Mouse (Mus musculus): ENCODE measurements around the gene Gclc. TPM values are rescaled to one million over a fixed set of nuclear protein-coding genes. Genes with fewer than 3 reads are reported as not detected.

Gene Gclc
- total RNA-seq, 2 experiments from 2014 or later = 44.0 to 45.6 TPM

DNA sequence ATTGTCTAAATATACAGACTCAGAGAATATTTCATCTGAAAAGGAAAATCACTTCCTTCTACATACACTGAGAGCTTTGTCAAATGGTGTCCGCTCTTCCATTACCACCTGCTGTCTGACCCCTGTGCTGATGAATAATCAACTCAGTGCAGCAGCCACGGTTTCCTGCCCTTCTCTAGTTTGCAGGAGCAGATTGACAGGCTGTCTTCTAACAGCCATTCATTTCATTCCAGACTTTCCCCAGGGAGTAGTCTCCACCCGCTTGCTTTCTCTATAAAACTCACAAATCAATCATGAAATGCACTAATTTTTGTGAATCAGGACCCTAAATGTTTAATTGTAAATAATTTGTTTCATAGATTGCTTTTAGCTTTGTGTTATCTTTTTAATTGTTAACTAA, 39.5 kb downstream of the Gclc start:
- intact Hi-C loops (cut with DNase I) = no loop called here
- DNase-seq (ENCODE audit: extremely low spot score in 1 of 2, low spot score in 2 of 2) = no peak
- H3K4me3 ChIP-seq = no peak overlapping the region
- TF ChIP-seq CTCF (IDR thresholded peaks at IDR 0.05) = no peak
- H3K27ac ChIP-seq = no peak overlapping the region

DNA sequence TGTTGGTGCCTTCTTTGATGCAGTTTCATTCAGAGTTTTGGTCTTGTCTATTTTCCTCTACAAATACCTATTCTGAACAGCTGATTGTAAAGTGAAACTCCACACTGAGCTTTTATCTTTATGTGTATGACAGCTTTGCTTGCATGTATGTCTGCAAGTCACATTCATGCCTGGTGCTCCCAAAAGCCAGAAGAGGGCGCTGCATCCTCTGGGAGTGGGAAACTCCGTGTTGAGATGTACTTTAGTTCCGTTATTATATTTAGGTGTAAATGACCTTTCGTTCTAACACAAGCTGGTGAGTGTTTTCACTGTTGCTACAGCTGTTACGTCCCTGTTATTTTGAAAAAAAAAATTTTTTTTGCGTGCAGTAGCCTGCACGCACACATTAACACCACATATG, 48.1 kb downstream of the Gclc start:
- no peak overlapping the region for H3K27ac ChIP-seq
- no peak overlapping the region for H3K4me3 ChIP-seq
- intact Hi-C loops (cut with DNase I) = no loop called here
- peak; percentile 66 for TF ChIP-seq CTCF (IDR thresholded peaks at IDR 0.05)
- DNase-seq (ENCODE audit: extremely low spot score in 1 of 2, low spot score in 2 of 2) = peak in 1 of 2 experiments; percentile 20

DNA sequence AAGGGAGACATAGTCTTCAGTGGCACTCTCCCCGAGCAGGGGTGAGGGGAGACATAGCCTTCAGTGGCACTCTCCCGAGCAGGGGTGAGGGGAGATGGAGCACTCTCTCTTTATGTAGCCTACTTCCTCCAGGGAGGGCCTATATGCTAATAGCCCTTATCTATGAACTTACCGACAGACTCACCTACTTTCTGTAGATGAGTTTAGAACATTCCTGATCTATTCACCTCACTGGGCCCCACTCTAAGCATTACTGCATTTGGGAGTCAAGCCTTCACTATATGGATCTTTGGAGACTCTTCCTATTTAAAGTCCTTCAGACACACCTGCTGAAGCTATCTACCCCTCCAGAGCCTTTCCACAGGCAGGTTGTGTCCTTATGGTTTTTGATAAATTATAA, 52.1 kb downstream of the Gclc start:
- DNase-seq (ENCODE audit: extremely low spot score in 1 of 2, low spot score in 2 of 2) = no peak
- peak overlapping the region; percentile 2; the same call in 1 of the 2 replicates for H3K27ac ChIP-seq
- intact Hi-C loops (cut with DNase I) = loop anchor here (1.0 to 5.0 kb wide), 4 partner anchors 106 to 233 kb away; no protein-coding TSS in a partner anchor

DNA sequence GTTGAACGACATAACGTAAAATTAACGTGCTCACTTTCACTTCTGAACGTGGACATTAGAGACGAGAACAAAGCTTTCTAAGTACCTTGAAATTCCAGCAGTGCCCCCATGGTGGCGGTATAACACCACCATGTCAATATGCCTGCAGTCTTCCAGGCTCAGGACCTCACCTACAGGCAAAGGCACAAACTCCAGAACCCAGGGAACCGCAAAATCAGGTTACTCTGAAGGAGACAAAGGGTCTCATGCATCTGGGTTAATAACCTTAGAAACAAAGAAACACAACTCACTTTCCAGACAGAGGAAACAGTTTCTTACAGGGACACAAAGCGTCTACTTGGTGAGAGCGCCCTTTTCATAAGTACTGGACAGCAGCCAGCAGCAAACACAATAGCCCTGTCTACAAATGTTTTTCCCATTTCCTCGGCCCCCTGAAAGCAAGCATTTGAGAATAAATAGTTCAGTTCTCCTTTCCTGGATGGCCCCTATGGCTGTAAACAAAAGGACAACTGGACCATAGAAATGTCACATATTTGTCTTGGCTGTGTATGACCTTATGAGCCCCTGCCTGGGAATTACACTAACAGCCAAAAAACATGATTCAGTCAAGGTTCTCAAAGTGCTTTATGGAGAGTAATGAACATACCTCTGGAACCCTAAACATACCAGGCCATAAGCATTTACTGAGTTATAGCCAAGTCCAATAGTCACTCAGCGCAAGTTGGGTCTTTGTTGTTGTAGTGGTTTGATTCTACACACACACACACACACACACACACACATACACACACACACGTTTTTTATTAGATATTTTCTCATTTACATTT, 52.7 kb downstream of the Gclc start:
- intact Hi-C loops (cut with DNase I) = loop anchor here (1.0 to 5.0 kb wide), 4 partner anchors 105 to 232 kb away; no protein-coding TSS in a partner anchor
- DNase-seq (ENCODE audit: extremely low spot score in 1 of 2, low spot score in 2 of 2) = peak; percentile 81 to 84
- TF ChIP-seq CTCF (IDR thresholded peaks at IDR 0.05) = peak; percentile 97
- no peak overlapping the region; the same call in 1 of the 2 replicates for H3K27ac ChIP-seq
- peak overlapping the region; percentile 26; the same call in 1 of the 2 replicates for H3K4me3 ChIP-seq

More for the DNA sequence above, 52.1 kb downstream of the Gclc start:
- H3K4me3 ChIP-seq = peak overlapping the region; percentile 26; the same call in 1 of the 2 replicates
- no peak for TF ChIP-seq CTCF (IDR thresholded peaks at IDR 0.05)

DNA sequence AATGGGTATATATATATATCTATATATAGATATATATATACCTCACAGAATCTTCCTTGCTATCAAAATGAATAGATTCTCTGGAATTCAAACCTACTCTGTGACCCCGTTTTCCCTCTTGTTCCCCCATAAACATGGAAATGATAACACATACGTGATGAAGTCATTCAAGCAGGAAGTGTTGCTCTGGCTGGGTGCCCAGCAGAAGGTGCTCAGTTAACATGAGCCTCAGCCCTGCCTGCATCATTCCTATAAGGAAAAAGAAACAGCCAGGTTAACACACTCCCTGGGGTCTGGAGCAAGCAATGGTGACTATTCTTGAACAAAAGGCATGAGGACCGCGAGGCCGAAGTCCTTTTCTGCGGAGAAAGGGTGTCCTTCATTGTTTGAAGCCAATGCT, 54.1 kb downstream of the Gclc start:
- DNase-seq (ENCODE audit: extremely low spot score in 1 of 2, low spot score in 2 of 2) = no peak
- Histone ChIP-seq H3K4me3 (no peak overlapping the region), H3K27ac (no peak overlapping the region)
- intact Hi-C loops (cut with DNase I) = loop anchor here (5.0 kb wide), 1 partner anchor 104 kb away; no protein-coding TSS in a partner anchor
- no peak for TF ChIP-seq CTCF (IDR thresholded peaks at IDR 0.05)

DNA sequence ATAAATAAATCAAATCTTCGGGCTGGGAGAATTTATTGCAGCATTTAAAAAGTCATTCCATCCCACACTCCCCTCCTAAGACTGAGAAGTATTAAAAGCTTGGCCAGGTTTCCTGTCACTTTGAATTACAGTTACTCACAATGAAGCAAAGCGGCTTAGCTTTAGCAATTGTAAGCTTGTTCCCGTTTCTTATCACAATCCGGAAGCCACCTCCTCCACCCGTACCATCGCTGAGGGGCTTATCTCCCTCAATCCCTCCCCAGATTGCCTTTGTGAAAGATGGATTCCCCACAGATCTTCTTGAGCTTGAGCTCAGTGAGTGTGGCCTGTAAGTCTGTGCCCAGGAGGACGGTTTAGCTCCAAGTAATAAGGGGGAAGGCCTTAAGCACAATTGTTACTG, 64.5 kb downstream of the Gclc start:
- Histone ChIP-seq H3K27ac (no peak overlapping the region), H3K4me3 (no peak overlapping the region)
- intact Hi-C loops (cut with DNase I) = no loop called here
- DNase-seq (ENCODE audit: extremely low spot score in 1 of 2, low spot score in 2 of 2) = no peak
- no peak for TF ChIP-seq CTCF (IDR thresholded peaks at IDR 0.05)

DNA sequence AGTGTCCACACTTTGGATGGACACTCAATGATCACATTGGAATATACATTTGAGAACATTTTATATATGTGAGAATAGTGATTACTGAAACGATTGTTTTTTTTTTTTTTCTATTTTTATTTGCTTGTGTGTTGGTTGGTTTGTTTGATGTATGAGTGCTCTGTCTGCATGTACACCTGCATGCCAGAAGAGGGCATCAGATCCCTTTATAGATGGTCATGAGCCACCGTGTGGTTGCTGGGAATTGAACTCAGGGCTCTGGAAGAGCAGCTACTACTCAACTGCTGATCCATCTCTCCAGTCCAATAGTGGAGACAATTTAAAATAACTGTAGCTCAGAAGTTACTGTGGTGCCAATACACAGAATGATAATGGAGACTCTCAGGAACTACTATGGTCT, 65.0 kb downstream of the Gclc start:
- peak; percentile 32 for TF ChIP-seq CTCF (IDR thresholded peaks at IDR 0.05)
- no peak overlapping the region for H3K4me3 ChIP-seq
- intact Hi-C loops (cut with DNase I) = no loop called here
- no peak overlapping the region for H3K27ac ChIP-seq
- DNase-seq (ENCODE audit: extremely low spot score in 1 of 2, low spot score in 2 of 2) = no peak

DNA sequence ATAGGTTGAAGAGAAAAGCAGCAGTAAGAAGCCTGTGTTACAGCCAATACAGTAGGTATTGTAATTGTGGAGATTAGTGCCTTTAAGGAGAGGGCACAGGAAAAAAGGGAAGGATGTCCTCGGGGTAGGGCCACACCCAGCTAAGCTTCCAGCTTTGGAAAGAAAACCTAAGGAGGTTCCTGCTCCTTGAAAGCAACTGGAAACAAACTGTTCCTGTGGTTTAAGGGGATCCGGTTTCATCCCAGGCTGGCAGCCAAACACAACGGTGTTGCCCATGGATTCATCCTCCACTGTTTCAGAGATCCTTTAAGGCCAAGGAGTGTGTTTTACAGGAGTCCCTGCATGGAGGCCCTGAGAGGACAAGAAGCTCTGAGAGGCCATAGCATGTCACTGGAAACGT, 66.5 kb downstream of the Gclc start:
- Histone ChIP-seq H3K4me3 (no peak overlapping the region), H3K27ac (no peak overlapping the region)
- intact Hi-C loops (cut with DNase I) = no loop called here
- no peak for DNase-seq (ENCODE audit: extremely low spot score in 1 of 2, low spot score in 2 of 2)
- TF ChIP-seq CTCF (IDR thresholded peaks at IDR 0.05) = no peak

DNA sequence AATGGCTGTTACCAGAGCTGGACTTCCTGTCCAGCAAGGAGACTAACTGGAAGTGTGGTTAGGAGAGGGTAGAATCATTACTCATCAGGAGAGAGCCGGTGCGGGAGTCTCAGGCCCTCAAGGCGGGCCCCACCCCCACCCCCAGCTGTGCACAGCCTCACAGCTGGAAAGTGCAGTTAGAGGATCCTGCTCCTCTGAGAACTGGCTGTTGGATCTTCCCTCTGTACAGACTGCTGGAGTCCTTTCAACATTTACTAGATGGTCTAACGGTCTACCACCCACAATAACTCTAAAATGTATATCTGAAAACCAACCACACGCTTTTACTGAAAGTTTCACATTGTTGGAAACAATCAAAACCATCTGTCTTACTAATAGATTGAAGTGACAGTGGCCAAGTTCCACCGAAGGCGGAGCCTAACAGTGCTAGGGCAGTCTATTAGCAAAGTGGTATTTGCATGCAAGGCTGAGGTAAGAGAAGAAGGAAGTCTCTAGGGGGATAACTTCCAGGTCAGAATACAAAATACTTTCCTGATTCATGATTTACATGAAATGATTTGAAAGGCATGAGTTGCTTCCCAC, 71.1 kb downstream of the Gclc start:
- DNase-seq (ENCODE audit: extremely low spot score in 1 of 2, low spot score in 2 of 2) = no peak
- H3K27ac ChIP-seq = no peak overlapping the region
- intact Hi-C loops (cut with DNase I) = no loop called here

DNA sequence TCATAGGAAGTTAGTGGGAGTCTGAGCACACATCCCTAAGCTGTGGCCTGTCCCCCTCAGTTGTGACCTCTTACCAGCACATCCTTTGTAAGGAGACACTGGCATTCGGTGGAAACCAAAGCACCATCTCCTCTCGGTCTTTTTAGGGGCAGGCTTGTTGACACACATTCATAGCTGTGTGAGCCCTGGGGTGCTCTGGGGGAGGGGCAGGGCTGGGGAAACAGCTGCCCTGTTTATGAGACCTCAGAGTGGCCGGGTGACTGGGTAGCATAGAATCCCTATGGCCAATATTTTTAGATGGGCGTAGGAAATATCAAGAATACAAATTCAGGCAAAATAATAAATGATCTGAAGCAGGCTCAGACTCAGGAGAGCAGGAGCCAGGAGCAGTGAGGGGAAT, 71.9 kb downstream of the Gclc start:
- no peak overlapping the region for H3K4me3 ChIP-seq
- no peak for TF ChIP-seq CTCF (IDR thresholded peaks at IDR 0.05)
- no peak overlapping the region for H3K27ac ChIP-seq
- DNase-seq (ENCODE audit: extremely low spot score in 1 of 2, low spot score in 2 of 2) = no peak
- intact Hi-C loops (cut with DNase I) = no loop called here

More for the DNA sequence above, 71.1 kb downstream of the Gclc start:
- TF ChIP-seq CTCF (IDR thresholded peaks at IDR 0.05) = no peak
- H3K4me3 ChIP-seq = no peak overlapping the region

DNA sequence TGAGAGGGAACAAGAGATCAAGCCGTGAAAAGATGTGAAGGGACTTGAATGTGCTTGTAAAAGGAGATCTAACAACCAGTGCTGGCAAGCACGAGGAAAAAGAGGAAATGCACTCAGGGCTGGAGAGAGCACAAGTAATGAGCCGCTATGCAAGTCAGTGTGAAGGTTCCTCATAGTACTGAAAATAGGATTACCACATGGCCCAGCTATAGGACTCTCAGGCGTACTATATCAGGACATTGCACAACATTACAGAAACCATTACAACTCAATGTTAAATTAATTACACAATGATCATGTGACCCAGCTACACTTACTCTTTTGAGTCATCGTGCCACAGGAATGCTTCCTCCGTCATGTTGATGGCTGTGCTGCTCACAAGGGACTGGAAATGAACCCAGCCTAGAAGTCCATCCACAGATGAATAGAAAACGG, 74.2 kb downstream of the Gclc start:
- TF ChIP-seq CTCF (IDR thresholded peaks at IDR 0.05) = no peak
- DNase-seq (ENCODE audit: extremely low spot score in 1 of 2, low spot score in 2 of 2) = no peak
- intact Hi-C loops (cut with DNase I) = no loop called here
- Histone ChIP-seq H3K27ac (no peak overlapping the region), H3K4me3 (no peak overlapping the region)

DNA sequence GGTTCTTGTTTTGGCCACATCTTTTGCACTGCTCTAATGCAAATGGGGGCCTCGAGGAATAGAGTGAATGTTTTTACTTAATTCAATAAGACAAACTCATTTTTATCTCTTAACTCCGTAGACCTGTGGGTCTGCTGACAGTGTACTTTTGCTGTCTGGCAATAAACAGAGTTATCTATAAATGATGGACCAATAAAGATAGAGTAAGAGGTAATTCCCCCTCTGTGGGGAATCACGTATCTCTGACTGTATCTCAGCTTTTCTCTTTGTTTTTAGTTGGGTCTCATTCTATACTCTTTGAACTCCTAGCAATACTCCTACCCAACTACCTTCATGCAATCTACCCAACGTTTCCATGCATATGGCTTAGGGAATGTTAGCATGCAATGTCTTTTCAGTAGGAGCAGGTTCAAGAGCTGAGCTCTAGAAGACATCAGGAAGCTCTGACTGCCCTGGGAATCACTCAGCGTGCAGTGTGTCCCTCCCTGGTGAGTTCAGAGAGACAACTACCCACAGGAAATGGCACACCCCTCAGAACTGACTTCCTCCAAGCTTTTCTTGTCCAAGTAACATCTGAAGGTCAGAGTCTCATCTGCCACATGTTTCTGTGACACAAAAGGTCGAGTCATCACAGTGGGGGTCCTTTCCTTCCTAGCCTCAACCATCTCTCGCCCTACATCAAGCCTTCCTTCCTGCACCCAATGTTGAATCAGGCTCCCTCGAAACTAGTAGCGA, 80.1 kb downstream of the Gclc start:
- Histone ChIP-seq H3K27ac (no peak overlapping the region), H3K4me3 (no peak overlapping the region)
- no peak for TF ChIP-seq CTCF (IDR thresholded peaks at IDR 0.05)
- intact Hi-C loops (cut with DNase I) = no loop called here
- no peak for DNase-seq (ENCODE audit: extremely low spot score in 1 of 2, low spot score in 2 of 2)

Data from left cerebral cortex, adult 2 months (tissue).